Mouse (Mus musculus) lung, adult 18-20 months (tissue): ENCODE results near the gene Wipf1.
A peak's percentile ranks its signal among the peaks of the same experiment; 100 is the strongest.

Experiments
- DNase-seq, 2 experiments: peaks; one replicate each; pipeline ENCODE4 v3.0.0; 2022; ENCODE audit warnings: mixed read lengths in 2 of 2

Wipf1 gene

DNA sequence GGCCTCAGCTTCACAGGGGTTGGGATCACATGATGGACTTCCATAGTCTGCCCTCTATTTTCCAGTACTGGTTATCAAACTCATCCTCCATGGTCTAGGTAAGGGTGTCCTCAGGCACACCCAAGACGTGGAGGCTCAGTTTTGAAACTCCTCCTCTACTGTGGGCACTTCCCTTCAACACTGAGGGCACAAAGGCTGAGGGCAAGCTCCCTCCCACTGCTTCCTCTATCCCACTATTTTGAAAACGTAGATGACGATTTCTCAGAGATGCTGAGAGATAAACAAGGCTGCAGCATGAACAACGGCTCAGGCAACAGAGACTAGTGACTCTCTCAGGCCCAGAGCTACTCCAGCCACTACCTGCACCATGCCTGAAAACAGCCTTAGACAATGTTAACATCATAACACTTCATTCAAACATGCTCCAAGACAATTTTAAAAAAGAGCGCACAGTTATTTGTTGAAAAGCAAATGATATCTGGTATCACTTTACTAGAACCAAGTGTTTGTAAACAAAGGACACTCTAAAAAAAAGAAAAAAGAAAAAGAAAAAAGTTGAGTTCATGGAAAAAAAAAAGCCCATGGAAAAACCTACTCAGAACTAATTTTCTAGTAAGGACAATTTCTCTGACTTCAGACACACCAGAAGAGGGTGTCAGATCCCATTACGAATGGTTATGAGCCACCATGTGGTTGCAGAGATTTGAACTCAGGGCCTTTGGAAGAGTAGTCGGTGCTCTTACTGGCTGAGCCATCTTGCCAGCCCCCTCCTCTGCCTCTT, 62.3 kb downstream of the Wipf1 start:
- no peak for DNase-seq

DNA sequence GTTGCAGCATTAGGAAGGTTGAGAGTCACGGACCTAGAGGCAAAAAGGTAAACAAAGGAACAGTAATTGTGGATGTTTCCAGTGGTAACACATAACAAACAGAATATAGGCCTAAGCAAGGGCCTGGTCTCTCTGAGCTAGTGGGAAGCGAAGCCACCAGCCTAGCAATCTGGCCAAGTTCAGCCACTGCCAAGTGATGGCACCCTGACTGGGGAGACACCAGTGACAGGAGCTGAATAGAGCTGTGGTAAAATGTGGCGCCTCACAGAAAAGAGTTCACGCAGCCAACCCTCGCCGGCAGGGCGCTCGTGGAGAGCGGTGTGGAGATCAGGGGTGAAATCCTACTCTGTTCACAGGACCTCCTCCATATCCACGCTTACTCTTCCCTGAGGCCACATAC, 63.1 kb downstream of the Wipf1 start:
- no peak for DNase-seq

- peak in 1 of 2 experiments; percentile 46 for DNase-seq
These were observed 65.9 kb downstream of the Wipf1 start for GRCm38 (mm10) chr2:73463431-73464194.

GRCm38 (mm10) chr2:73462757-73463339, 66.7 kb downstream of the Wipf1 start:
- DNase-seq = peak in 1 of 2 experiments; percentile 23

DNA sequence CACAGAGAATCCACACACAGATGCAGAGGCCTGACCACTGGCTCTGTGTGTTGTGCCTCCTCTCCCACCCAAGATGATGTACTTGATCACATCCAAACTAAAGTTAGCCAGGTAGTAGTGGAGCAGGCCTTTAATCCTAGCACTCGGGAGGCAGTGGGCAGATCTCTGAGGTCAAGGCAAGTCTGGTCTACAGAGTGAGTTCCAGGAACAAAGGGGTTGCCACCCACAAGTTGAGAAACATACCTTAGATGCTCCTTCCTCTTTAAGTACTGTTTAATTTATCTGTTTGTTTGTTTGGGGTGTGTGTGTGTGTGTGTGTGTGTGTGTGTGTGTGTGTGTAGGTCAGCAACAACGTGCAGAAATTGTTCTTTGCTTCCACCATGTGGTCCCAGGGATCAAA, 67.3 kb downstream of the Wipf1 start:
- peak in 1 of 2 experiments; percentile 14 for DNase-seq

DNA sequence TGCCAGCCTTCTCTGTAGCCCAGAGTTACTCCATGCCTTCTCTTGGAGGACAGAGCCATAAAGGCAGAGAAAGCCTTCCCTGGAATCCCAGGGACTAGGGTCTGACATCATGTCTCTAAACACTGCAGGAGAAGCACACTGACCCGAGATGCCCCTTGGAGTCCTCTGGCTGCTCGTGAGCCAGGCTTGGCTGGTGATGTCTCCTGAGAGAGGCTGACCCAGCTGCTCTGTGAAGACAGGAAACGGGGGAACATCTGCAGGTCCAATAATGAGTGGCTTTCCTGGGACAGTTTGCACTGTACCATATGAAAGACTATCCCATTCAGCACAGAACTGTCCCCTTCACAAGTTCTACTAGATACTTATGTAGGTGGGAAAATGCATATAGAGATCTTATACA, 69.4 kb downstream of the Wipf1 start:
- DNase-seq = no peak

DNA sequence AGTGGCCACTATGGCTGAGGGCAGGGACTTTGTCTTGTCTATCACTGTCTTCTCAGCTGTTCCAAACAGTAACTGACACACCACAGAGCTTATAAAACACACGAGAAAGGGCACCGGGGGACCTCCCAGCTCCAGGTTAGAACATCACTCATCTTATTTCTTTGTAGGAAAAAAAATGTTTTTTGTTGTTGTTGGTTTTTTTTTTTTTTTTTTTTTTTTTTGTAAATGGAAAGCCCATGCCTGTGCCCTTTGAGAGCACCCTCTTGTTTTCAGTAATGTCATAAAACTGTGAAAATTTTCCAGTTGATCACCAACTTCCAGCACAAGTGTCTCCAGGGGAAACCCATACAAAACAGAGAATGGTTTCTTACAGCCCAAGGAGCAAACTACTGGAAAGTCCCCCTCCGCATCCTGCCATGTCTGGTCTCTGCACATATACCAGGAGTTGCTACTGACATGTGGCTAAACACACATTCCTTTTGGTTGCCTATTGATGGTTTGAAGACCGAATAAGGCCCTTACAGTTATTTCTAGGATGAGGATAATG, 69.9 kb downstream of the Wipf1 start:
- no peak for DNase-seq

DNA sequence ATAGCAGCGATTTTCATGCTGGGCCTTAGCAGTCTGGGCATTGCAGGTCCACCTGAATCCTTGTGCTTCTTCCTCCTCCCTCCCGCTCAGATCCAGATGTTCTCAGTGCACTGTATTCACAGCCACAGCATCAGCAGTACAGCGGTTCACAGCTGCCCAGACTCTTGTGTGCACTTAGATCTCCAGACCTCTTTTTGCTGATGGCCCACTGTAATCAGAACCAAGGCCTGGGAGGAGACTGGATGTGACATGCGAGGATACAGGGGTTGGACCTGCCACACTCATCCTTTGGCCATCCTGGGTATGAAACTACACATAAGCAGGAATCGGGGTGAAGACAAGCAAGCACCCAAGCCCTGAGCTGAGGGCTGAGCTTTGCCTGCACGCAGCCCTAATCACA, 72.6 kb downstream of the Wipf1 start:
- no peak for DNase-seq

DNA sequence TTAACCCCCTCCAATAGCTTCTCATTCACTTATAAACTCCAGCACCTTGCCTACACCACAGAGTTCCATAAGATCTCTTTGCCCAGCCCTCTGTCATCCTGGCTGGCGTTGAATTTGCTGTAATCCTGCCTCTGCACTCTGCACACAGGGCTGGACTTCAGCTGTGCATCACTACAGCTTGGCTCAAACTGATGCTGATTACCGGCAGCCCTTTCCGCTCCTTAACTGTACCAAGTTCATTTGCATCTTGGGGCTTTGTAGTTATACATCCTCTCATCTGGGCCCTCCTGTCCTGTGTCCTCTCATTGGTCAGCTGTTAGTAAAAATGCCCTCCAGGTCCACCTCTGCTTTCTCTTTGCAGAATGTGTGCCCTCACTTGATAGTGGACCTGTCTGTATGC, 73.4 kb downstream of the Wipf1 start:
- no peak for DNase-seq

GRCm38 (mm10) chr2:73455541-73455940, 74.0 kb downstream of the Wipf1 start:
- no peak for DNase-seq

DNA sequence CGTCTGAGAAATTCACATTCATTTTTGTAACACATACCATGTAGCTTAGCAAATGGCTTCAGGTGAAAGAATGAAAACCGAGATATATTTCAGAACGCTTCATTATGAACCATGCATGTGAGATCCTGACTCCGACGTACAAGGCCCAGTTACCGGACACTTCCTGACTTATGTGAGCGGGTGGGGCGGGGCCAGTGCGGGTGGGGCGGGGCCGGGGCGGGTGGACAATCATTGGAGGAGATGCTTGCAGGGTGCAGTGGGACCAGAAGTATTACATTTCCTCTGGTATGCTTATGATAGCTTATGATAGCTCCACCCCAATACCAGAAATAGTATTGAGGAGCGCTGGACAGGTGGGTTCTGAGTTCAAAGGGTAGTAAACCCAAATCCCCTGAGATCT, 74.9 kb downstream of the Wipf1 start:
- no peak for DNase-seq

DNA sequence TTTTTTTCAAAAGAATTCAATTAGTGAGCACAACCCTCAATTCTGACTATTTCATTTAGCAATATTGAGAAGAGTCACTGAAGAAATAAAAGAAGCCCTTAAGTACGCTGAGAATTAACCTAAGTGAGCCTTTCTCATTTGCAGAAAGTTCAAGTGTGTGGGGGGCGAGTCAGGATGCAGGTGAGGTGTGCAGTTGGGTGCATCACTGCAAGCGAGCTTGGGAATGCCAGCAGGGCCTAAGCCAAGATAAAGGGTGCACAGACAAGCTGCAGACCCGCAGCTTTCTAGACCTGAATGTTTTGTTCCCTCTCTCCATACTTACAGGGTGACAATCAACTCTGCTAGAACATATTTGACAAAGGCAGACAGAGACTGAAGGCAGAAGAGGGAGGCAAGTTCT, 75.3 kb downstream of the Wipf1 start:
- DNase-seq = no peak

DNA sequence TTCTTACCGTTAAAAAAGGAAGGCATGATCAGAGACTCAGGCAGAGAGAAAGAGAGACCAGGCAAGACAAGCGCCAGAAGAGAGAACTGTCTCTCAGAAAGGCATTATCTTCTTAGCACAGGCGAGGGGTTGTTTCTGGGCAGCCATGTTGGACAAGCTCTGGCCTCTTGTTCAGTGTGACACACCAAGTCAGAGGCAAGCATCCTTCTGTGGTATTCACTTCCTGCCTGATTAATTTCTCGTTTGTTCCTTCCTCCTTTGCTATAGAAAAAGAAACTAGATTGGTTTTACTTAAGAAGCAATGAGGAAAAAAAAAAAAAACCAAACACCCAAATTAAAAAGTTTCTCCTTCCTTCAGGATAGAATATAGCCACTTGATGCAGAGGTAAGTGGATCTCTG, 75.8 kb downstream of the Wipf1 start:
- DNase-seq = no peak

- DNase-seq = no peak
These were observed 76.4 kb downstream of the Wipf1 start for GRCm38 (mm10) chr2:73453085-73453484.

- no peak for DNase-seq
These were observed 77.0 kb downstream of the Wipf1 start for GRCm38 (mm10) chr2:73452556-73452955.

DNA sequence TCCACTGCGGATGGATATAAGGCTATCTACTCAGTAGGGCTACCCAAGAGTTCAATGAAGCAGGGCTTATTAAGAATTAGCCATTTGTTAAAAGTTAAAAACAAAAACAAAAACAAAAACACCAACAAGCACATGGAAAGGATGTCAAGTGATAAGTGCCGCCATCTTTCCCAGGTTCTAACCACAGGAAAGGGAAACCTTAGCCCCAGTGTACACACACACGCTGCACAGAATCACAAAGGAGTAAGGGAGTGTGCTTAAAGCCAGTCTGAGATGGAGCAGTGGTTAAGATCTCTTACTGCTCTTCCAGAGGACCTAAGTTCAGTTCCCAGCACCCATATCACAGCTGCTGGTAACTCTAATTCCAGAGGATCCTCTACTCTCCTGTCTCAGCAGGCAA, 78.0 kb downstream of the Wipf1 start:
- DNase-seq = no peak

GRCm38 (mm10) chr2:73450172-73450715, 79.3 kb downstream of the Wipf1 start:
- no peak for DNase-seq

DNA sequence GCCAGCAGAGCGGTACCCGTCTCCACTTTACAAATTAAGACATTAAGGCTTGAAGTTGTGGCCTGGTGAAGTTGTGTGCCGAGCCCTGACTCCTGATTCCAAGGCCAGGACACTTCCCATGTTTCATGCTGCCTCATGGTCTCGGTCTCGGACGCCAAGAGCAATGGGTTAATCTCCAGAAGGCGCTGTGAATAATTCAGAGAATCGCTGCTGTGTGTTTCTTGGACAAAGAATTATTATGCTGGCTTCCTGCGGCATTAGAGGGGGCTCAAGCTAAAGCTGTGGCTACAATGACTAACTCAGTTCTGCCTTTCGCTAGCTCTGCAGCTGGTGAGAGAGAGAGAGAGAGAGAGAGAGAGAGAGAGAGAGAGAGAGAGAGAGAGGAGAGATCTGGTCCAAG, 85.5 kb downstream of the Wipf1 start:
- DNase-seq = no peak

- no peak for DNase-seq
These were observed 87.5 kb downstream of the Wipf1 start for GRCm38 (mm10) chr2:73442015-73442414.

- DNase-seq = no peak
These were observed 89.2 kb downstream of the Wipf1 start for GRCm38 (mm10) chr2:73440319-73440718.

- DNase-seq = no peak
These were observed 92.6 kb downstream of the Wipf1 start for GRCm38 (mm10) chr2:73436976-73437375.

DNA sequence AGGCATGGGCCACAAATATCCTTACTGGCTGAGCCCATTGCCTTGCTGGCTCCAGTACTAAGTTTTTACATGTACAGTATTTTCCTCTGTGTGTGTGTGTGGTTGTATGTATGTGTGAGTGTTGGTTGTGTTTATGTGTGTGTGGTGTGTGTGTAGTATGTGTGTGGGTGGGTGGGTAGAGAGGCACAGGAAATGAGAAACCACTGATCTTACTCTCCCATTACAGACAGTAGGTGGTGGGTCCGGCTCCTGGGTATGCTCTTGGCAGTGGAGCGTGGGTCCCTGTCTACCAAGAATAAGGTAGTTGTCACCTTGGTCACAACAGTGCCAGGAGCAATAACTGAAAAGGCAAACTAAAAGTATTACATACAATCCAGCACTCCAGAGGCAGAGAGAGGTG, 93.7 kb downstream of the Wipf1 start:
- no peak for DNase-seq

DNA sequence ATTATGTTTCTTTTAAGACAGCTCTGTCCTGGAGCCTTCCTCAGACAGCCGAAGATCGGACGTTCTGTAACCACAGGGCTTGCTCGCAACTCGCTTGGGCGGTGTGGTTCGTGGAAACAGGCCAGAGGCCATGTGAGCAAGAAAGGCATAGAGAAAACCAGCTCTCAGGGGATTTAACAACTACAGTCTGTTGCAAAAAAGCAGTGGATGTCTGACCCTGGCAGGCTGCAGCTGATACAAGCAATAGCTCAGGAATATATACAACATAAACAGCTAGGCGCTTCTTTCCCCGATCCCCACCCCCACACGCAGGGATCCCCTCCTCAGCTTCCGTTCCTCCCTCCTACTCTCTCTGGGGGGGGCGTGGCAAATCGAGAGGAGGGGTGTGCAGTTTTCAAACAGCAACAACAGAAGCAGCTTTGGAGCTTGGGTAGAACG, 97.6 kb downstream of the Wipf1 start:
- no peak for DNase-seq
